Mouse (Mus musculus): ENCODE measurements at regions not wholly inside any gene's neighbourhood (a gene's known extent, or its start where the extent isn't known, plus 50 kb on each side); places are given as distances from the start of the nearest gene placed in this dataset.

- Histone ChIP-seq H3K36me3 (no peaks in the 10 kb centered on the region), H3K9me3 (no peaks in the 10 kb centered on the region), H3K27ac (no peak overlapping the region), H3K4me3 (no peak overlapping the region), H3K9ac (no peak overlapping the region), H3K4me2 (replicated peaks) (no peak overlapping the region), H3K4me1 (no peaks in the 10 kb centered on the region), H3K27me3 (replicated peaks) (no peaks in the 10 kb centered on the region)
- 53% methylated on average over 18 of the region's 18 CpGs for WGBS
- ATAC-seq (ENCODE audit: low FRiP score, low read depth) = no peak
Observed at GRCm38 (mm10) chr7:138538048-138538831, 140.7 kb upstream of the Tcerg1l start.

- no peak overlapping the region for H3K4me2 ChIP-seq (replicated peaks)
- H3K27me3 ChIP-seq (replicated peaks) = no peaks in the 10 kb centered on the region
- no peak overlapping the region for H3K27ac ChIP-seq
- no peak overlapping the region for H3K4me3 ChIP-seq
- no peak overlapping the region for H3K9ac ChIP-seq
- H3K36me3 ChIP-seq = no peaks in the 10 kb centered on the region
- no peaks in the 10 kb centered on the region for H3K4me1 ChIP-seq
- no peaks in the 10 kb centered on the region for H3K9me3 ChIP-seq
- ATAC-seq (ENCODE audit: low FRiP score, low read depth) = no peak
- WGBS = 98% methylated on average over 2 of the region's 2 CpGs
Observed at GRCm38 (mm10) chr7:138526143-138526542, 128.6 kb upstream of the Tcerg1l start.

DNA sequence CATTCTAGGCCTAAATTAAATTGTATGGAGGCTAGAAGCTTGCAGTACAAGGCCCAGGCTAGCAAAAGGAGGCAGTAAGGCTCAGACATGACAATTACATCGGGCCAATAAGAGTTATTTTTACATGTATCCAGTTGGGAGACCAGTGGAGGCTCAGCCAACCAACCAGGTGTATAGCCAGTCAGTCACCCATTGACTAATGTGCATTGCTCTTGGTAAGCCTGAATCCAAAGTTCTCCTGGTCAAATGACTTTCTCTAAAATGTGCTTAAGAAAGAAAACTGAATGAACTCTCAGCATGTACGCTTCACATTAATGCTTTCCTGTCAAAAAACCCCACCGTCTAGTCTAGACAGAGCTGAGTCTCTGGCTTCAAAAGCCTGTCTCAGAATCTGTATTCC lies 127.4 kb upstream of the Tcerg1l start:
- no peak overlapping the region for H3K4me2 ChIP-seq (replicated peaks)
- no peak overlapping the region for H3K27ac ChIP-seq
- H3K36me3 ChIP-seq = no peaks in the 10 kb centered on the region
- no peak overlapping the region for H3K4me3 ChIP-seq
- H3K9me3 ChIP-seq = no peaks in the 10 kb centered on the region
- H3K27me3 ChIP-seq (replicated peaks) = no peaks in the 10 kb centered on the region
- no peaks in the 10 kb centered on the region for H3K4me1 ChIP-seq
- no peak overlapping the region for H3K9ac ChIP-seq
- 87% methylated on average over 3 of the region's 3 CpGs for WGBS
- ATAC-seq (ENCODE audit: low FRiP score, low read depth) = no peak

DNA sequence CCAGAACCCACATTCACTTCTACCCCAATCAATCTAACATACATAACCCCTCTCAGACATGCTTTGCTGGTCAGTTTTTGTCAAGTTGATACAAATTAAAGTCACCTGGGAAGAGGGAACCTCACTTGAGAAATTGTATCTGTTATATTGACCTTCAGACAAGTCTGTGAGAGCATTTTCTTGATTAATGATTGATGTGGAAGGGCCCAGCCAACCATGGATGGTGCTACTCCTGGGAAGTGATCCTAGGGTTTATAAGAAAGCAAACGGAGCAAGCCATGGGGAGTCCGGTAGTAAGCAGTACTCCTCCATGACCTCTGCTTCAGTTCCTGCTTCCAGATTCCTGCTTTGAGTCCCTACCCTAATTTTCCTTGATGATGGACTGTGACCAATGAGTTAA lies 116.6 kb upstream of the Tcerg1l start:
- no peak overlapping the region for H3K4me3 ChIP-seq
- no peaks in the 10 kb centered on the region for H3K9me3 ChIP-seq
- WGBS = 90% methylated on average over 2 of the region's 2 CpGs
- H3K9ac ChIP-seq = no peak overlapping the region
- no peak overlapping the region for H3K27ac ChIP-seq
- ATAC-seq (ENCODE audit: low FRiP score, low read depth) = no peak
- no peak overlapping the region for H3K4me2 ChIP-seq (replicated peaks)
- no peaks in the 10 kb centered on the region for H3K36me3 ChIP-seq
- H3K27me3 ChIP-seq (replicated peaks) = no peaks in the 10 kb centered on the region
- H3K4me1 ChIP-seq = no peaks in the 10 kb centered on the region

GRCm38 (mm10) chr7:138505205-138505604 lies 107.7 kb upstream of the Tcerg1l start:
- H3K27me3 ChIP-seq (replicated peaks) = no peaks in the 10 kb centered on the region
- ATAC-seq (ENCODE audit: low FRiP score, low read depth) = no peak
- no peaks in the 10 kb centered on the region; the same call in 1 of the 2 replicates for H3K4me1 ChIP-seq
- H3K36me3 ChIP-seq = no peaks in the 10 kb centered on the region
- no peaks in the 10 kb centered on the region for H3K9me3 ChIP-seq
- no peak overlapping the region for H3K9ac ChIP-seq
- no peak overlapping the region for H3K27ac ChIP-seq
- no peak overlapping the region for H3K4me3 ChIP-seq
- no peak overlapping the region for H3K4me2 ChIP-seq (replicated peaks)
- WGBS = 88% methylated on average over 2 of the region's 2 CpGs

GRCm38 (mm10) chr7:138503986-138504385 lies 106.5 kb upstream of the Tcerg1l start:
- Histone ChIP-seq H3K4me2 (replicated peaks) (no peak overlapping the region), H3K27me3 (replicated peaks) (no peaks in the 10 kb centered on the region), H3K4me1 (no peaks in the 10 kb centered on the region; the same call in 1 of the 2 replicates), H3K4me3 (no peak overlapping the region), H3K9ac (no peak overlapping the region), H3K27ac (no peak overlapping the region), H3K36me3 (no peaks in the 10 kb centered on the region), H3K9me3 (no peaks in the 10 kb centered on the region)
- ATAC-seq (ENCODE audit: low FRiP score, low read depth) = no peak
- WGBS = 23% methylated on average over 3 of the region's 3 CpGs

- H3K4me1 ChIP-seq = no peaks in the 10 kb centered on the region; the same call in 1 of the 2 replicates
- no peaks in the 10 kb centered on the region for H3K36me3 ChIP-seq
- no peak overlapping the region for H3K9ac ChIP-seq
- no peaks in the 10 kb centered on the region for H3K27me3 ChIP-seq (replicated peaks)
- WGBS = 40% methylated on average over 3 of the region's 3 CpGs
- H3K27ac ChIP-seq = no peak overlapping the region
- H3K4me3 ChIP-seq = no peak overlapping the region
- H3K4me2 ChIP-seq (replicated peaks) = no peak overlapping the region
- ATAC-seq (ENCODE audit: low FRiP score, low read depth) = no peak
- H3K9me3 ChIP-seq = no peaks in the 10 kb centered on the region
Observed at GRCm38 (mm10) chr7:138503016-138503415, 105.5 kb upstream of the Tcerg1l start.

GRCm38 (mm10) chr7:138501347-138502014 lies 104.0 kb upstream of the Tcerg1l start:
- Histone ChIP-seq H3K4me1 (no peaks in the 10 kb centered on the region; the same call in 1 of the 2 replicates), H3K36me3 (no peaks in the 10 kb centered on the region), H3K4me3 (no peak overlapping the region), H3K9me3 (no peaks in the 10 kb centered on the region), H3K9ac (no peak overlapping the region), H3K27ac (no peak overlapping the region), H3K27me3 (replicated peaks) (no peaks in the 10 kb centered on the region), H3K4me2 (replicated peaks) (no peak overlapping the region)
- WGBS = 75% methylated on average over 14 of the region's 14 CpGs
- no peak for ATAC-seq (ENCODE audit: low FRiP score, low read depth)

GRCm38 (mm10) chr7:138497771-138498170 lies 100.2 kb upstream of the Tcerg1l start:
- 79% methylated on average over 2 of the region's 2 CpGs for WGBS
- Histone ChIP-seq H3K4me1 (no peaks in the 10 kb centered on the region), H3K27me3 (replicated peaks) (no peaks in the 10 kb centered on the region), H3K4me2 (replicated peaks) (no peak overlapping the region), H3K4me3 (no peak overlapping the region), H3K9me3 (no peaks in the 10 kb centered on the region), H3K27ac (no peak overlapping the region), H3K36me3 (no peaks in the 10 kb centered on the region), H3K9ac (no peak overlapping the region)
- no peak for ATAC-seq (ENCODE audit: low FRiP score, low read depth)

DNA sequence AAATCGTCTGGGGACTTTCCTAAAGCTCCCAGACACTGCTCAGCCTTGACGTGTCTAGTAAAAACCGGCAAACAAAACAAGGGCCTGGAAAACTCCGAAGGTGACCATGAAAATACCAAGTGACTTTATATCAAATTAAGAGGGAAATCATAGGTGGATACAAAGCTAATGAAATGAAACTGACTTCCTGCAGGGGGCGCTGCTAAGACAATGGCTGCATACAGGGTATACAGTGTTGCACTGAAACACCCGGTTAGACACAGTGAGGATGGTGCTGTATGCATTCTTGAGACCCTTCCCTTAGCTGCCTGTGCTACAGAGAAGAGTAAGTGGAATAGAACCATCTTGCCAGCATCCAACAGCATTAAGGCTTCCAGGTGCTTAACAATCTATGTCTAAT lies 99.7 kb upstream of the Tcerg1l start:
- no peaks in the 10 kb centered on the region for H3K36me3 ChIP-seq
- H3K27ac ChIP-seq = no peak overlapping the region
- H3K4me2 ChIP-seq (replicated peaks) = no peak overlapping the region
- no peaks in the 10 kb centered on the region for H3K9me3 ChIP-seq
- H3K27me3 ChIP-seq (replicated peaks) = no peaks in the 10 kb centered on the region
- no peak overlapping the region for H3K4me3 ChIP-seq
- no peak overlapping the region for H3K9ac ChIP-seq
- H3K4me1 ChIP-seq = no peaks in the 10 kb centered on the region
- no peak for ATAC-seq (ENCODE audit: low FRiP score, low read depth)
- WGBS = 64% methylated on average over 6 of the region's 6 CpGs

DNA sequence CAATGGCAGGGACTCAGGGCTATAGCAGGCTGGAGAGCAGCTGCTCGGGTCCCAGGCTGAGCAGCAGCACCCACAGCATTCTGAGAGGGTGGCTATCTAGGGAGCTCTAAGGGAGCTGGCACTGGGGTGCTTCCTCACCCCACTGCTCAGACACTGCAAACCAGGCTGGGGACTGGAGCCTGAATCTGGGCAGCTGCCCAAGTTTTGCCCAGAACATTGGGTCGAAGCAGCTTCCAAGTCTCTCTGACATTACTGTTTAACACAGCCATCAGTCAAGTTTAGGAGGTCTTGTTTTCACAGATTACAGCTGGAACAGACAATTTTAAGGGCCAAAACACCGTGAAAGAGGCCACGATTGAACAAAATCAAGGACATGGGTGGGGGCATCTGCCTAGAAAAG lies 96.1 kb upstream of the Tcerg1l start:
- Histone ChIP-seq H3K9me3 (no peaks in the 10 kb centered on the region), H3K36me3 (no peaks in the 10 kb centered on the region), H3K4me3 (no peak overlapping the region), H3K9ac (no peak overlapping the region), H3K4me1 (no peaks in the 10 kb centered on the region), H3K4me2 (replicated peaks) (no peak overlapping the region), H3K27ac (no peak overlapping the region), H3K27me3 (replicated peaks) (no peaks in the 10 kb centered on the region)
- ATAC-seq (ENCODE audit: low FRiP score, low read depth) = no peak
- WGBS = 57% methylated on average over 4 of the region's 4 CpGs

DNA sequence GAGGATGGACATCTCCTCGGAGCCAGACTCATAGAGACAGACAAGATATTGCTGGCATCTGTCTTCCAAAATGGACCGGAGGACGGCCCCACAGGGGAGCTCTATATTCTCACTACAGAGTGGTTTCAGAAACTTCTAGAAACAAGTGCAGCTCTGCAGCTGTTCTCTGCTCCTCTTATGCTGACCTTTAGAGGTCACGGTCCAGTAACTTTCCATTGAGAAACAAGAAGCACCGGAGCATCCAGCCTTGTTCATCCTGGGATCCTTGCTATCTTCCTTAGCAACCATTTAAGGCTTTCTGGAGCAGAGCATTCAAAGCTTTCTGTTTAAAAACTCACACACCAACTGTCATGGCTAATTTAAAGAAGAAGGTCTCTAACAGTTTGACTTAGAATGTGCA lies 94.7 kb upstream of the Tcerg1l start:
- no peaks in the 10 kb centered on the region for H3K36me3 ChIP-seq
- no peaks in the 10 kb centered on the region for H3K27me3 ChIP-seq (replicated peaks)
- no peak overlapping the region for H3K4me3 ChIP-seq
- no peak for ATAC-seq (ENCODE audit: low FRiP score, low read depth)
- no peaks in the 10 kb centered on the region for H3K4me1 ChIP-seq
- H3K4me2 ChIP-seq (replicated peaks) = no peak overlapping the region
- no peak overlapping the region for H3K9ac ChIP-seq
- no peaks in the 10 kb centered on the region for H3K9me3 ChIP-seq
- no peak overlapping the region for H3K27ac ChIP-seq
- WGBS = 79% methylated on average over 5 of the region's 5 CpGs

DNA sequence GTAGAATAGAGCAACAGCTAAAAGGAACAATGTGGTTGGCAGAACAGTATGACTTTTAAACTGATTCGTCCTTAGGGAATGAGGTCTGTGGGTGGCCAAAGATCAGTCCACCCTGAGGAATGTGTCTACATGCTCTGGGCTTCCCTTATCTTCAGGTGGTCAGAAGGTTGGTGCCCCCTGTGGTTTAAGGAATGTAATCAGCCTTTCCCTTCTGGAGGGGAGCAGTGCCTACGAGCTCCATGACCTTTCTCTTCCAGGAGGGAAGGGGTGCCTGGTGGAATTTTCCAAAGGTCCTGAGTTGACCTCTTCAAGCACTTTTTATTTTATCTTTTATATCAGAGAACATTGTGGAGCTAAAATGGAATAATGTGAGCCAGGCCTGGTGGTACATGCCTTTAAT lies 91.9 kb upstream of the Tcerg1l start:
- Histone ChIP-seq H3K27me3 (replicated peaks) (no peaks in the 10 kb centered on the region), H3K36me3 (no peaks in the 10 kb centered on the region), H3K27ac (no peak overlapping the region), H3K9me3 (no peaks in the 10 kb centered on the region), H3K9ac (no peak overlapping the region), H3K4me2 (replicated peaks) (no peak overlapping the region), H3K4me1 (no peaks in the 10 kb centered on the region), H3K4me3 (no peak overlapping the region)
- no peak for ATAC-seq (ENCODE audit: low FRiP score, low read depth)
- WGBS = 75% methylated on average over 2 of the region's 2 CpGs

All from neural tube, embryonic 12.5 days (tissue).